Mouse (Mus musculus): Measurements from ENCODE around the gene Serf2.

Serf2 gene

DNA sequence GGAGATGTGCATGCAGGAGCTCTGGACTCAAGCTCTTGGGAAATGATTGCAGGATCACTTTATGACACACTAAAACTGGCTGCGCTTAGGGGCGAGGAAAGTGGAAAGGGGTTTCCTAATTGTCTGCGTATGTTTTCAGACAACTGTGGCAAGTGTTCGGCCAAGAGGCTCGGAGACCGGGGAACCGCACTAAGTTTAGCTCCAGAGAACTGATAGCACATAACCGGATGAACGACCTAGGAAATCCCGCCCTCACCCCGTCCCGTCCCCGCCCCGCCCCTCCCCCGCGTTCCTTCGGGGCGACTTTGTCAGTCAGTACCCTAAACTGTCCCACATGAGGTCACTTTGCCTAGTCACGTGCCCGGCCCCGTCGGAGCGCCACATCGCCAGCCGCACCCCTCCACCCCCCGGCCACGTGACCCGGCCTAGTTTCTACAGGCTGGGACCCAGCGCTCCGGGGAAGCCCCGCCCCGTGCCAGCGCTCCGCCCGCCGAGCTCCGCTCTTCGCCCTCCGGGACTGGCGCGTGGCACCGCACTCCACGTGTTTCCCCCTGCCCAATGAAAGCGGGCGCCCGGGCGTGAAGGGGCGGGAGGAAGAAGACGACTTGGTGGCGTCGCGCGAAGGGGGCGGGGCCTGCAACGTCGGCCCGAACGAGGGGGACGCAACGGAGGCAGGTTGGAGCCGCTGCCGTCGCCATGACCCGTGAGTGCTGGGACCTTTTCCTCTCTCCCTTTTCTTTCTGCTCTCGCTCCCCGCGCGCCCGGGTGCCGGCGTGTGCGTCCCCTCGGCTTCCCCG, at the start of gene Serf2:
Gene Serf2, plus strand, starts transcription at position 457 of the 797 bp plus-strand sequence.
- peak; percentile 94 for DNase-seq (ENCODE audit: low spot score)

DNA sequence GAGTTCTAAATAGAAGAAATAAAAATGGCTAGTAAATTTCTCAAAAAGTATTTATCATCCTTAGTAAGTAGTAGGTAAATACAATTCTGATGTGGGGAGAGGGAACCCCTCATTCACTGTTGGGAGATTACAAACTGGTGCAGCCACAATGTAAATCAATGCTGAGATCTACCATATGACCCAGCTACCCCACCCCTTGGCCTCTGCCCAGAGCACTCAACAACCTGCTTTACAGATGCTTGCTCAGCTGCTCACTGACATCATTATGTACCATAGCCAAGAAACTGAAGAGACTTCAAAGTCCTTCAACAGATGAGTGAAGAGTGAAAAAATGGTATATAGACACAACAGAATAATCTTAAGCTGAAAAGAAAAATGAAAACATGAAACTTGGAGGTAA, 45.7 kb upstream of the Serf2 start:
- DNase-seq (ENCODE audit: low spot score), result no peak

- no peak for DNase-seq (ENCODE audit: low spot score)
Observed at GRCm38 (mm10) chr2:121408160-121408559, 40.8 kb upstream of the Serf2 start.

DNA sequence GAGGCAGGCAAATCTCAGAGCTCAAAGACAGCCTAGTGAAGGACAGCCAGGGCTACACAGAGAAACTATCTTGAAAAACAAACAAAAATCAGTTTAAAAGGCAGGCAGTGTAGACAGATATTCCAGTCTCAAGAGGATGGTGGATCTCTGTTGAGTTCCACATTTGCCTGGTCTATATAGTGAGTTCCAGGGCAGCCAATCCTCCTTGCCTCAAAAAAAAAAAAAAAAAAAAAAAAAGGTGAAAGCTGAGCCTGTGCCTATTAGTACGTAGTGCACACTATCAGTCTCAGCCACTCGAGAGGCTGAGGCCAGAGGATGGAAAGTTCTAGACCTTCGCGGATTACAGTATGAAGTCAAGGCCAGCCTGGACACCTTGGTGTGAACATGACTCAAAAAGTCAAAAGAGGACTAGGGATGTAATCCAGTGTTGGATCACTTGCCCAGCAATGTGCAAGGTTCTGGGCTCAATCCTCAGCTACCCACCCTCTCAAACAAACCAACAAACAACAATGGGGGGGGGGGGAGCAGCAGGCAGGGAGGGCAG, 36.1 kb upstream of the Serf2 start:
- DNase-seq (ENCODE audit: low spot score), result no peak

- peak; percentile 76 for DNase-seq (ENCODE audit: low spot score)
Observed at GRCm38 (mm10) chr2:121413387-121414042, 35.5 kb upstream of the Serf2 start, which contains the start of the genes Pdia3 and Catsper2. Gene Pdia3 (plus strand): TSS chr2:121413775. Gene Catsper2 (minus strand): TSS chr2:121413792.

- no peak for DNase-seq (ENCODE audit: low spot score)
Observed at GRCm38 (mm10) chr2:121414139-121414685, 34.8 kb upstream of the Serf2 start.

- no peak for DNase-seq (ENCODE audit: low spot score)
Observed at GRCm38 (mm10) chr2:121415103-121415502, 33.9 kb upstream of the Serf2 start.

GRCm38 (mm10) chr2:121415591-121415990, 33.4 kb upstream of the Serf2 start:
- DNase-seq (ENCODE audit: low spot score), result no peak

DNA sequence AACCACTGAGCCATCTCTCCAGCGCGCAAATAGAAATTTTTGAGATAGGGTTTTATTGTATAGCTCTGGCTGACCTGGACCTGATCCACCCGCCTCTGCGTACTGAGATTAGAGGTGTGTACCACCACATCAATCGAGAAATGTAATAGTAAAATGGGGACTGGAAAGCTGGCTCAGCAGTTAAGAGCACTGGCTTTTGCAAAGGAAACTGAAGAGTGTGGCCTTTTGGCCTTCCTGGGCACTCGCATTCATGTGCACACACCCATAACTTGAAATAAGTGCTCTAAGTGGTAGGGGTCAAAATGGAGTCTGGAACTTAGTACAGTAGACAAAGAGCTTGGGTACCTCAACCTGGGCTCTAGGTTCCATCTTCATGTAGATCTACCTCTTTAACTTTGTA, 32.6 kb upstream of the Serf2 start:
- DNase-seq (ENCODE audit: low spot score), result no peak

- no peak for DNase-seq (ENCODE audit: low spot score)
Observed at GRCm38 (mm10) chr2:121418476-121418875, 30.5 kb upstream of the Serf2 start.

- DNase-seq (ENCODE audit: low spot score), result no peak
Observed at GRCm38 (mm10) chr2:121423166-121423565, 25.8 kb upstream of the Serf2 start.

GRCm38 (mm10) chr2:121425890-121426289, 23.1 kb upstream of the Serf2 start:
- no peak for DNase-seq (ENCODE audit: low spot score)

DNA sequence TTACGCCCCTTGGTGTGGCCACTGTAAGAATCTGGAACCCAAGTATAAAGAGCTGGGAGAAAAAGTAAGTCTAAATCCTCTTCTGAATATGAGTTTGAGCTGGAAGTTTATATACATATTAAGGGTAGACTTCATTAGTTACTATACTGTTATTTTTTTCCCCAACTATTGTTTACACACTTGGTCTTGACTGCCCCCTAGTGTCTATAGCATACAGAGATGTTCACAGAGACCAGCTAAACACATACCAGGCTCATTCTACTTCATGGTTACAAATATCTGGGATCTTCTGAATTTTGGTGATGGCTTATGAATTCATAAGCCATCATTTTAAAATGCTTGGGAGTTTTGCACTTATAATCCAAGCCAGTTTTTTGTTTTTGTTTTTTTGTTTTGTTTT, 14.1 kb upstream of the Serf2 start:
- DNase-seq (ENCODE audit: low spot score), result no peak

DNA sequence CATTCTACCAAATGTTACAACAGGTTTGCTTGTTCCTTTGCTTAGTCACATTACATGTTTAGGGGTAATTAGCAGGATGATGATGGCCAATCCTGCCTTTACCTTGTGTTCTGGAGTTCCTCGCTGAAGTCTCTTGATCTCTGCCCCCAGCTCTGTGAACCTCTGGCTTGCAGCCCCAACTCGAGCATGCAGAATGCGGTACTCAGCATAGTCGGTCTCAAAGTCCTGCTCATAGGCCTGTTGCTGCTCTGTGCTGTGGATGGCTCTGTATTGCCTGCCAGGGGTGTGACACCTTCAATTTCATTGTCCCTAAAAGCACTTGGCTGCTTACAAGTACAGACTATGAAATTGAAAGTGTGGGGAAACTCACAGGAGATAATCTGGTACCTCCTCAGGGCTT, 9.2 kb upstream of the Serf2 start:
- DNase-seq (ENCODE audit: low spot score), result no peak

GRCm38 (mm10) chr2:121440834-121441605, 8.0 kb upstream of the Serf2 start:
- DNase-seq (ENCODE audit: low spot score), result no peak

GRCm38 (mm10) chr2:121441800-121442199, 7.2 kb upstream of the Serf2 start:
- no peak for DNase-seq (ENCODE audit: low spot score)

- DNase-seq (ENCODE audit: low spot score), result no peak
Observed at GRCm38 (mm10) chr2:121442259-121443067, 6.5 kb upstream of the Serf2 start.

DNA sequence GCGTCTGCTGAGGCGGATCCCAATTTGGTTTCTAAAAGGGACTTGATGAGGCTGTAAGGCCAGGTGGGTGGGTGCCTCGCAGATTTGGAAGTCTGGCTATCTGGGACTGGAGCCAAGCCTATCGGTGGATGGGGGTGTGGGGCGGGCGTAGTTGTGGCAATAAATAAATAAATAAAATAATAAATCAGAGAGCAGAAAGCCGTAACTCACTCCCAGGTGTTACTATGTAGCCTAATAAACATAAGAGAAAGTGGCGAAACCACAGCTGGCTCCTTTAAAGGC, 6.0 kb upstream of the Serf2 start:
- no peak for DNase-seq (ENCODE audit: low spot score)

DNA sequence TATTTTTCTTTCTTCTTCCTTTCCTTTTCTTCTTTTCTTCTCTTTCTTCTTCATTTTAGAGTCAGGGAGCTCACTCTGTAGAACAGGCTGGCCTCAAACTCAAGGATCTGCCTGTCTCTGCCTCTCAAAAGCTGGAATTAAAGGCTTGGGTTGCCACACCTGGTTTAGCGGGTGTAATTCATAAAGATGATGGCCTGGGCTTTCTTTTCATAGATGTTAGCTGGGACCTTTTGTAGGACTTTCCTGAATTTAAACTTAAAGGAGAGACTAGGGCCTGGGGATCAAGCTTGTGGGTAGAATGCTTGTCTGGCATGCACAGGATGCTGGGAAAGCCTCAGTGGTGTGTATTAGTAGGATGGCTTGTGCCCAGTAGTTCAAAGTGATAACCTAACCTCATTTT, 4.8 kb upstream of the Serf2 start, which contains the start of gene Ell3:
Gene Ell3, minus strand, starts transcription at position 101 of the 400 bp plus-strand sequence.
- DNase-seq (ENCODE audit: low spot score), result no peak

GRCm38 (mm10) chr2:121445117-121445516, 3.9 kb upstream of the Serf2 start:
- no peak for DNase-seq (ENCODE audit: low spot score)

DNA sequence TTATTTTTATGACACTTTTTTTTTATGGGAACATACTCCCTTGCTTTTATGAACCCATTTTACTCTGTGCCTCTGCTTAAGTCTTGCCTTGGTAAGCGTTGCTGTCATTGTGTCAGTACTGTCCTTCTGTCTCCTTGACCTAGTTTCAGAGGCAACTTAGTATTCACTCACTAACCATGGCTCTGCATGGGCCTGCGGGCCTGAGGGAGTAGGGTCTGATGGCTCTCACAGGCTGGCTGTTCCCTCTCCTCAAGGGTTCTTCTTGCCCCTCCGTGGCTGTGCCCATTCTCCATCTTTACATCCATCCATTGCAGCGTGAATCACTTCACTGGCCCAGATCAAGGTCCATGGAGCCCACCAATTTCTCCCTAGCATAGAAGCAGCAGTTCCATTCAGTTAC, 2.5 kb upstream of the Serf2 start:
- no peak for DNase-seq (ENCODE audit: low spot score)
